Mouse (Mus musculus) liver, embryonic 14.5 days (tissue): ENCODE measurements around the gene Srsf10. TPM values are rescaled to one million over a fixed set of nuclear protein-coding genes. Genes with fewer than 3 reads are reported as not detected.

Source experiments
- ATAC-seq: fragments of 200-750 bp; cut with Nextera tagmentation; 2 replicates; pipeline ENCODE4 v1.8.0; 2017; ENCODE audit warnings: moderate number of reproducible peaks, mild to moderate bottlenecking, moderate library complexity; ENCODE audit not compliant: insufficient read depth
- DNase-seq, 3 experiments: peaks; one replicate each; pipeline ENCODE4 v3.0.0-alpha.2; 2012 to 2013; ENCODE audit warnings: low read depth in 3 of 3, low spot score in 3 of 3
- H3K27ac ChIP-seq: fragments of 300-500 bp; sonication (generic); 2 replicates; pipeline ENCODE4 v1.5.1; 2014; ENCODE audit warnings: moderate library complexity, mild to moderate bottlenecking, control low read depth, inconsistent platforms
- H3K27me3 ChIP-seq: fragments of 300-500 bp; sonication (generic); 2 replicates; pipeline ENCODE4 v1.6.1; 2014; ENCODE audit warnings: mild to moderate bottlenecking, low read length, moderate library complexity; ENCODE audit not compliant: control insufficient read depth, insufficient read depth
- H3K36me3 ChIP-seq: fragments of 300-500 bp; sonication (generic); replicated peaks from 2 replicates; pipeline ENCODE4 v1.6.1; 2014; ENCODE audit warnings: low read depth; ENCODE audit not compliant: control insufficient read depth, insufficient read depth
- H3K4me1 ChIP-seq, 2 experiments: fragments of 200-500 bp in 1 of 2; fragments of 300-500 bp in 1 of 2; sonication (generic) in 1 of 2; replicated peaks; 2 replicates each; pipeline ENCODE4 v1.6.1; 2012 to 2014; ENCODE audit warnings: antibody characterized with exemption in 1 of 2, inconsistent platforms in 1 of 2, low read length in 1 of 2; ENCODE audit not compliant: control insufficient read depth in 2 of 2, insufficient read depth in 2 of 2
- H3K4me2 ChIP-seq: fragments of 300-500 bp; sonication (generic); 2 replicates; pipeline ENCODE4 v1.6.1; 2014; ENCODE audit warnings: low read depth, mild to moderate bottlenecking, control low read depth, moderate library complexity
- H3K4me3 ChIP-seq, 2 experiments: fragments of 200-500 bp in 1 of 2; fragments of 300-500 bp in 1 of 2; sonication (generic) in 1 of 2; 2 replicates each; pipeline ENCODE4 v1.5.1; 2012 to 2014; ENCODE audit warnings: low read depth in 2 of 2, low read length in 2 of 2, mild to moderate bottlenecking in 2 of 2, control low read depth in 1 of 2, inconsistent platforms in 1 of 2, moderate library complexity in 1 of 2; ENCODE audit not compliant: insufficient read depth in 1 of 2
- H3K9ac ChIP-seq: fragments of 300-500 bp; sonication (generic); replicated peaks from 2 replicates; pipeline ENCODE4 v1.6.1; 2014; ENCODE audit warnings: mild to moderate bottlenecking, control low read depth, moderate library complexity
- H3K9me3 ChIP-seq: fragments of 300-500 bp; sonication (generic); 2 replicates; pipeline ENCODE4 v1.6.1; 2016; ENCODE audit warnings: low read length, mixed read lengths; ENCODE audit not compliant: control insufficient read depth
- CTCF ChIP-seq: IDR thresholded peaks from 2 replicates; pipeline ENCODE4 v1.5.1; 2016; ENCODE audit warnings: antibody characterized with exemption, low read depth, control low read depth
- EP300 ChIP-seq: IDR thresholded peaks from 2 replicates; pipeline ENCODE4 v1.6.1; 2016; ENCODE audit warnings: antibody characterized with exemption, low read depth
- WGBS: fragments of 180-500 bp; shearing (Covaris S2); extraction: QIAGEN DNeasy Blood & Tissue Kit; methylation state at CpG from one replicate; pipeline ENCODE4 v1.1.7; 2014; ENCODE audit not compliant: insufficient replicate concordance; 5-methylcytosine and 5-hydroxymethylcytosine counted together
- polyA plus RNA-seq, 2 experiments: library from polyadenylated mRNA; depleted of rRNA in 1 of 2; stranded (reverse) in 1 of 2; unstranded in 1 of 2; fragments of >200 nt; fragmentation: Nextera tagmentation in 1 of 2; extraction: Ambion mirVana in 1 of 2; gene quantifications; 2 replicates each; pipeline versions ENCODE4 v1.2.1 to v1.2.3; 2012 to 2014

Srsf10 gene
- polyA plus RNA-seq, 2 experiments, result 49.6 to 110 TPM

- H3K27me3 ChIP-seq, result no peaks in the 10 kb centered on the region
- DNase-seq, result no peak
- H3K9ac ChIP-seq, result no peak overlapping the region
- no peaks in the 10 kb centered on the region for H3K36me3 ChIP-seq
- TF ChIP-seq EP300 (no peak), CTCF (no peak)
- H3K4me1 ChIP-seq, result peaks cover 3 to 14% of the 10 kb centered on the region in 2 experiments; a peak in 2 of 4 replicates
- no peaks in the 10 kb centered on the region for H3K9me3 ChIP-seq
- H3K4me3 ChIP-seq, result no peak overlapping the region
- H3K4me2 ChIP-seq, result no peak overlapping the region
- 66% methylated on average over 1 of the region's 1 CpGs for WGBS
- H3K27ac ChIP-seq, result no peak overlapping the region
- ATAC-seq, result no peak
Measured at GRCm38 (mm10) chr4:135904810-135905209, 49.3 kb downstream of the Srsf10 start.

DNA sequence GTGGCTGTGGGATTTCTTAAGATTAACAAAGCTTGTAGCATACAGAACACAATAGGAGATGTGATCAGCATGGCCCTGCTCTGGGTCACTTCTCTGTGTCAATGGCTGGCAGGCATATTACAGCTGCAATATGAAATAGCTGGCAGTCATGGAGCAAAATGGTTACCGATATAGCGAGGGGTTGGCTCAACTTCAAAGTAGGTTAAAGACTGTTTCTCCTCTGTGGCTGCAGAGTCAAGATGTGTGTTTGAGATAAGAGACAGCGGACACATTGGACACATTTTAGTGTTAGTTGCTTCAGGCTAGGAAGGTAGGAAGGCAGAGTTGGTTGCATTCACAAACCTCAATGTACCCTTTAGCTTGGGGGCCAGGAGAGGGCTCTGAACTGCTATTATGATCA is 51.1 kb downstream of the Srsf10 start:
- Histone ChIP-seq H3K27ac (peak overlapping the region; percentile 12; the same call in 1 of the 2 replicates), H3K9ac (peak overlapping the region; percentile 27; the same call in 1 of the 2 replicates), H3K36me3 (no peaks in the 10 kb centered on the region), H3K9me3 (no peaks in the 10 kb centered on the region), H3K27me3 (no peaks in the 10 kb centered on the region), H3K4me1 (peaks cover 3 to 20% of the 10 kb centered on the region in 2 experiments; a peak in 2 of 4 replicates), H3K4me3 (no peak overlapping the region), H3K4me2 (peak overlapping the region; percentile 28)
- WGBS, result 17% methylated on average over 3 of the region's 3 CpGs
- TF ChIP-seq CTCF (no peak), EP300 (peak; percentile 54)
- peak in 1 of 3 experiments; percentile 42 for DNase-seq
- ATAC-seq, result peak; percentile 67; the same call in 1 of the 2 replicates

DNA sequence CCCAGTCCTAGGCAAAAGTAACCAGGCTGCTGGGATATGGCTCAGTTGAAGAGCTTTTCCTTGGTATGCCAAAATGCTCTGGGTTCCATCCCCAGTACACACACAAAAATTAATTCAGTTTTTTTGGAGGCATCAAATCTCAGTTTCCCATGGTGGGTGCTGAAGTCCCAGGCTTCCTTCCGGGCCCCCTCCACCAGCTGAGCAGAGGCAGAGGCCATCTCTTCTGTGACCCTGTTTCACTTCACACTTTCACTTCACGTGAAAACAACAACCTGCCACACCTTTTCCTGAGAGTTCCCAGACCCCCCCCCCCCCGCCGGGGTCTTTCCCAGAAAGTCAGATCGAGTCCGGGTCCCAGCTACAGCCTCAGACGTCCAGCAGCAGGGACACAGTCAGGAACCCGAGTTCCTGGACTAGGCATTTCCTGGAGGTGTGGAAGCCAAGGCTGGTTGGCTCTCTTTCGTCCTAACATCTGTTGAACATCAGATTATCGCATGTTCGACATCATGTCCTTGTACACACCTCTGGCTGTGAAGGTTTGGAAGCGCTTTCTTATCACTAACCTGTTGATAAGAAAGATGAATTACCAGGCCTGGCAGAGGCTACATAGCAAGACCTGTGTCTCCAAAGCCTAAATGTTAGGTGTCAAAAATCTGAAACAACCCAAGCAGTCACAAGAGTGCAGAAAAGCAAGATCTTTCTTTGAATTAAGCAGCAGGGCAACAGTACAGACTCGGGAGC is 53.9 kb downstream of the Srsf10 start:
- no peaks in the 10 kb centered on the region for H3K27me3 ChIP-seq
- TF ChIP-seq CTCF (no peak), EP300 (no peak)
- WGBS, result 38% methylated on average over 13 of the region's 13 CpGs
- no peak overlapping the region for H3K4me3 ChIP-seq
- no peak overlapping the region for H3K4me2 ChIP-seq
- H3K9ac ChIP-seq, result no peak overlapping the region
- DNase-seq (no peak), ATAC-seq (no peak)
- peaks cover 11 to 32% of the 10 kb centered on the region in 2 experiments for H3K4me1 ChIP-seq
- no peaks in the 10 kb centered on the region for H3K9me3 ChIP-seq
- no peaks in the 10 kb centered on the region for H3K36me3 ChIP-seq
- H3K27ac ChIP-seq, result no peak overlapping the region

DNA sequence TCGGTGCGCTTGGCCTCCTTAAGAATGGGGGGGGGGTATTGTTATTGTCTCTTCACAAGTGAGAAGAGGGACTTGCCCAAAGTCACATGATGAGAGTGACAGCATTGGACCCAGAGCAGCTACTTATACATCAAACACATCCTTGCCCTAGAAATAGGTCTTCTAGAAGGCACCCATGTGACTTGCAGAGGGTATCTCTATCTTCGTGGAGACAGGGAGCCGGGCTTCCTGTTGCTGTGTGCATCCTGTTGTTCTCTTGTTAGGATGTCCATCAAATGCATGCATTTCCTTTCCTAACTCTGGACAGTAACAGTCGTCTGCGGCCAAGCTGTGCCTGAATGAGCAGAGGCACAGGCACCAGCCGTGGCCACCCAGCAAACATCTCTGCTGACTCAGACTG is 56.0 kb downstream of the Srsf10 start:
- 21% methylated on average over 7 of the region's 7 CpGs for WGBS
- ATAC-seq, result peak; percentile 36; the same call in 1 of the 2 replicates
- Histone ChIP-seq H3K4me2 (no peak overlapping the region), H3K4me1 (peaks cover 11 to 26% of the 10 kb centered on the region in 2 experiments), H3K36me3 (no peaks in the 10 kb centered on the region), H3K9me3 (no peaks in the 10 kb centered on the region), H3K4me3 (no peak overlapping the region), H3K27me3 (no peaks in the 10 kb centered on the region), H3K9ac (no peak overlapping the region; the same call in 1 of the 2 replicates), H3K27ac (no peak overlapping the region)
- no peak for DNase-seq
- TF ChIP-seq EP300 (no peak), CTCF (no peak)

- Histone ChIP-seq H3K36me3 (no peaks in the 10 kb centered on the region), H3K4me1 (peaks cover 9 to 20% of the 10 kb centered on the region in 2 experiments), H3K9ac (no peak overlapping the region; the same call in 1 of the 2 replicates), H3K4me3 (no peak overlapping the region), H3K4me2 (peak overlapping the region; percentile 18; the same call in 1 of the 2 replicates), H3K27me3 (no peaks in the 10 kb centered on the region), H3K9me3 (no peaks in the 10 kb centered on the region), H3K27ac (no peak overlapping the region)
- TF ChIP-seq EP300 (no peak), CTCF (no peak)
- ATAC-seq (peak; percentile 32; the same call in 1 of the 2 replicates), DNase-seq (no peak)
- 13% methylated on average over 3 of the region's 3 CpGs for WGBS
Measured at GRCm38 (mm10) chr4:135912164-135912563, 56.6 kb downstream of the Srsf10 start.
